Mouse (Mus musculus) erythroblast, embryonic 14.5 days (primary cell): ENCODE measurements around the gene AU041133. TPM values are rescaled to one million over a fixed set of nuclear protein-coding genes. Genes with fewer than 3 reads are reported as not detected.
A peak's percentile ranks its signal among the peaks of the same experiment; 100 is the strongest.

Source experiments
- H3K27me3 ChIP-seq: 2 replicates; pipeline ENCODE4 v1.6.1; 2012; ENCODE audit warnings: inconsistent platforms; ENCODE audit not compliant: control insufficient read depth
- H3K36me3 ChIP-seq: 2 replicates; pipeline ENCODE4 v1.6.1; 2012; ENCODE audit warnings: mild to moderate bottlenecking, inconsistent platforms; ENCODE audit not compliant: control insufficient read depth
- H3K4me1 ChIP-seq: 2 replicates; pipeline ENCODE4 v1.6.1; 2012; ENCODE audit warnings: inconsistent platforms; ENCODE audit not compliant: control insufficient read depth
- H3K4me3 ChIP-seq: replicated peaks from 2 replicates; pipeline ENCODE3; 2012; ENCODE audit warnings: moderate library complexity, mild to moderate bottlenecking, inconsistent platforms
- H3K9me3 ChIP-seq: 2 replicates; pipeline ENCODE4 v1.6.1; 2012; ENCODE audit warnings: low read length, inconsistent platforms, mixed read lengths; ENCODE audit not compliant: control insufficient read depth
- GATA1 ChIP-seq: IDR thresholded peaks from 2 replicates; pipeline ENCODE4 v1.6.1; 2012; ENCODE audit warnings: low read length, inconsistent platforms, mixed read lengths
- TAL1 ChIP-seq: IDR thresholded peaks from 3 replicates; pipeline ENCODE4 v1.6.1; 2012; ENCODE audit warnings: low read length, inconsistent platforms, mixed read lengths
- polyA plus RNA-seq: library from polyadenylated mRNA; stranded (reverse); fragments of >175 nt; gene quantifications from 2 replicates; pipeline ENCODE4 v1.2.3, GENCODE M21; 2012

The AU041133 gene
- polyA plus RNA-seq, 1 experiment: not detected

- Histone ChIP-seq H3K4me3 (peak overlapping the region; percentile 64), H3K36me3 (no peaks in the 10 kb centered on the region), H3K27me3 (no peaks in the 10 kb centered on the region), H3K9me3 (peaks cover 2% of the 10 kb centered on the region; the same call in 1 of the 2 replicates), H3K4me1 (peaks cover 9% of the 10 kb centered on the region)
- TF ChIP-seq TAL1 (no peak), GATA1 (no peak)
Measured at GRCm38 (mm10) chr10:82178257-82179064, 50.6 kb downstream of the AU041133 start.

Other genes starting within 250 kb of the AU041133 start
- gene Zfp781, start 197.5 kb upstream of the AU041133 start, polyA plus RNA-seq: not detected in 2 replicates
- gene Zfp873, start 79.9 kb upstream of the AU041133 start, polyA plus RNA-seq: 0.02 TPM in 1 of 2 replicates, not detected in the other
- gene BC024063, start 44.7 kb upstream of the AU041133 start, polyA plus RNA-seq: not detected in 2 replicates
- not detected in 2 replicates for gene Zfp938, start 113.3 kb downstream of the AU041133 start, polyA plus RNA-seq
- under 0.01 and 0.01 TPM in 2 replicates for gene 4932415D10Rik, start 188.6 kb downstream of the AU041133 start, polyA plus RNA-seq
- gene Gm4924, start 226.2 kb downstream of the AU041133 start, polyA plus RNA-seq: not detected in 2 replicates